Mouse (Mus musculus): ENCODE measurements around the gene Rac2. TPM values are rescaled to one million over a fixed set of nuclear protein-coding genes. Genes with fewer than 3 reads are reported as not detected.

Gene Rac2
- polyA plus RNA-seq (2012; rRNA removed), result 145 and 187 TPM in 2 replicates

- Histone ChIP-seq H3K4me3 (replicated peaks; ENCODE audit: extremely low read depth, low read depth, low read length) (peak within 1 kb of the TSS; percentile 61), H3K4me1 (ENCODE audit: control insufficient read depth, insufficient read depth, low read length) (peaks cover 2% of the 10 kb centered on the region; the same call in 1 of the 2 replicates)
- 45% methylated on average over 8 of the region's 8 CpGs for WGBS
- peak; percentile 35 for DNase-seq
- TF ChIP-seq POLR2A (IDR thresholded peaks at IDR 0.05; ENCODE audit: borderline replicate concordance, extremely low read depth, low read depth, low read length) (peak; percentile 36; the same call in 1 of the 2 replicates), CTCF (IDR thresholded peaks at IDR 0.05; ENCODE audit: insufficient read depth, low read length) (no peak)
Observed at GRCm38 (mm10) chr15:78572658-78573397, at the start of gene Rac2. Gene Rac2, minus strand, starts transcription at chr15:78572783.

DNA sequence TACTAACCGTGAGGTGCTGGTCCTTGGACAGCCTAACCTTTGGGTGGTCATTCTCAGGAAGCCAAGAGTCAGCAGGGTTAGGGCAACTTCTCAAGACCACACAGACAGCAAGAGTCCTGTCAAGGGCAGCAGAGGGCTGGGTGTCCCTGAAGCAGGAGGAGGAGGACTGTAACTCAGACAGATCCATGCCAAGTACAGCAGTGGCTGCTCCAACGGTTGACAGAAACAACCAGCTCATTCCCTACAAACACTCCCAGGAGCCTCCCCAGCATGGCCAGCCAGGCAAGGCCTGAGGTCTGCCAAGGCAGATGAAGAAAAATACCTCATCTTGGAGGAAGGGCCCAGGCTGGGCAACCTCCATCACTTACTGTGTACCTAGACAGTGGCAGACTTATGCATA is 44.4 kb upstream of the Rac2 start:
- Histone ChIP-seq H3K4me3 (replicated peaks; ENCODE audit: extremely low read depth, low read depth, low read length) (no peak overlapping the region), H3K4me1 (ENCODE audit: control insufficient read depth, insufficient read depth, low read length) (no peaks in the 10 kb centered on the region)
- 81% methylated on average over 2 of the region's 2 CpGs for WGBS
- no peak for DNase-seq
- TF ChIP-seq POLR2A (IDR thresholded peaks at IDR 0.05; ENCODE audit: borderline replicate concordance, extremely low read depth, low read depth, low read length) (no peak), CTCF (IDR thresholded peaks at IDR 0.05; ENCODE audit: insufficient read depth, low read length) (no peak)

GRCm38 (mm10) chr15:78614536-78614935 is 42.0 kb upstream of the Rac2 start:
- no peak for DNase-seq

GRCm38 (mm10) chr15:78610705-78611462 is 38.3 kb upstream of the Rac2 start:
- no peaks in the 10 kb centered on the region for H3K4me1 ChIP-seq (ENCODE audit: control insufficient read depth, insufficient read depth, low read length)
- WGBS, result 56% methylated on average over 12 of the region's 12 CpGs
- no peak overlapping the region for H3K4me3 ChIP-seq (replicated peaks; ENCODE audit: extremely low read depth, low read depth, low read length)
- TF ChIP-seq CTCF (IDR thresholded peaks at IDR 0.05; ENCODE audit: insufficient read depth, low read length) (no peak), POLR2A (IDR thresholded peaks at IDR 0.05; ENCODE audit: borderline replicate concordance, extremely low read depth, low read depth, low read length) (no peak)
- DNase-seq, result no peak

More at GRCm38 (mm10) chr15:78614536-78614935, 42.0 kb upstream of the Rac2 start:
- Histone ChIP-seq H3K4me3 (replicated peaks; ENCODE audit: extremely low read depth, low read depth, low read length) (no peak overlapping the region), H3K4me1 (ENCODE audit: control insufficient read depth, insufficient read depth, low read length) (no peaks in the 10 kb centered on the region)
- TF ChIP-seq POLR2A (IDR thresholded peaks at IDR 0.05; ENCODE audit: borderline replicate concordance, extremely low read depth, low read depth, low read length) (no peak), CTCF (IDR thresholded peaks at IDR 0.05; ENCODE audit: insufficient read depth, low read length) (no peak)
- 77% methylated on average over 7 of the region's 7 CpGs for WGBS

DNA sequence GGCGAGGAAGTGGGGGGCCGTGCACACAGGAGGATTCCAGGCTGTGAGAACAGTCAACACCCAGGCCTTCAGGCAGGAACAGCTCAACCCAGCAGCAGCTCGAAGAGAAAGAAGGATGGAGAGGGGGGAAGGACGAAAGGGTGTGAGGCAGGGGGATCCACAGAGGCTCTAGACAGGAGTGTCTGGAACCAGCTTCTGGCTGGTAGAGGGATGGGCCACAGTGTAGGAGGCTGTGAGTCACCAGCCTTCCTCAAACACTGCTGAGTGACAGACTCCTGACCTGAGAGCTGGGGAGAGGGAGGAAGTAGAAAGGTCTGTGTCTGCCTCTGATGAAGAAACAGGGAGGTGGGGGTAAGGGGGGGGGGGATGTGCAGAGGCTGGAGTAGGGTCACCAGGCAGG is 34.9 kb upstream of the Rac2 start:
- no peak for DNase-seq
- 48% methylated on average over 4 of the region's 4 CpGs for WGBS
- Histone ChIP-seq H3K4me3 (replicated peaks; ENCODE audit: extremely low read depth, low read depth, low read length) (no peak overlapping the region), H3K4me1 (ENCODE audit: control insufficient read depth, insufficient read depth, low read length) (no peaks in the 10 kb centered on the region)
- TF ChIP-seq CTCF (IDR thresholded peaks at IDR 0.05; ENCODE audit: insufficient read depth, low read length) (no peak), POLR2A (IDR thresholded peaks at IDR 0.05; ENCODE audit: borderline replicate concordance, extremely low read depth, low read depth, low read length) (no peak)

DNA sequence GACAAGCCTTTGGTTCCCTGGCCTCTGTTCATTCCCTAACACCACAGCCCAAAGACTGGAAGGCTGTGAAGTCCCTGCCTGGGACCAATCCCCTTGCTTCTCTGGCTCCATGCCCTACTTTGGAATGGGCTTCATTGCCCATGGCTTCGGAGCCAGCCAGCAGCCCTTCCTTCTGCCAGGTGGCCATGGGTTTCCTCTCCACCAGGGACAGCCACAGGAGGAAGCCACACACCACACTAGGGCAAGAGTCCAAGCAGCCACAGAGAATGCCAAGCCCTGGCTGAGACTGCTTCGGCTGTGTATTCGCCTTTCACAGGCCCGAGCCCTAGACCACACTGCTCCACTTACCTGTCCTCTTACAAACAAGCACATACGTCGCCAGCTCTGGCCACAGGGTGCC is 33.5 kb upstream of the Rac2 start:
- H3K4me1 ChIP-seq (ENCODE audit: control insufficient read depth, insufficient read depth, low read length), result no peaks in the 10 kb centered on the region
- no peak for DNase-seq
- no peak overlapping the region for H3K4me3 ChIP-seq (replicated peaks; ENCODE audit: extremely low read depth, low read depth, low read length)
- no peak for TF ChIP-seq CTCF (IDR thresholded peaks at IDR 0.05; ENCODE audit: insufficient read depth, low read length)
- no peak for TF ChIP-seq POLR2A (IDR thresholded peaks at IDR 0.05; ENCODE audit: borderline replicate concordance, extremely low read depth, low read depth, low read length)
- 65% methylated on average over 6 of the region's 6 CpGs for WGBS

GRCm38 (mm10) chr15:78605371-78605791 is 32.8 kb upstream of the Rac2 start:
- H3K4me1 ChIP-seq (ENCODE audit: control insufficient read depth, insufficient read depth, low read length), result no peaks in the 10 kb centered on the region
- no peak for DNase-seq
- 40% methylated on average over 3 of the region's 3 CpGs for WGBS
- H3K4me3 ChIP-seq (replicated peaks; ENCODE audit: extremely low read depth, low read depth, low read length), result no peak overlapping the region
- TF ChIP-seq CTCF (IDR thresholded peaks at IDR 0.05; ENCODE audit: insufficient read depth, low read length), result no peak
- no peak for TF ChIP-seq POLR2A (IDR thresholded peaks at IDR 0.05; ENCODE audit: borderline replicate concordance, extremely low read depth, low read depth, low read length)

GRCm38 (mm10) chr15:78604255-78604654 is 31.7 kb upstream of the Rac2 start:
- H3K4me1 ChIP-seq (ENCODE audit: control insufficient read depth, insufficient read depth, low read length), result no peaks in the 10 kb centered on the region
- WGBS, result 55% methylated on average over 6 of the region's 6 CpGs
- no peak for TF ChIP-seq CTCF (IDR thresholded peaks at IDR 0.05; ENCODE audit: insufficient read depth, low read length)
- TF ChIP-seq POLR2A (IDR thresholded peaks at IDR 0.05; ENCODE audit: borderline replicate concordance, extremely low read depth, low read depth, low read length), result no peak
- no peak for DNase-seq
- no peak overlapping the region for H3K4me3 ChIP-seq (replicated peaks; ENCODE audit: extremely low read depth, low read depth, low read length)

DNA sequence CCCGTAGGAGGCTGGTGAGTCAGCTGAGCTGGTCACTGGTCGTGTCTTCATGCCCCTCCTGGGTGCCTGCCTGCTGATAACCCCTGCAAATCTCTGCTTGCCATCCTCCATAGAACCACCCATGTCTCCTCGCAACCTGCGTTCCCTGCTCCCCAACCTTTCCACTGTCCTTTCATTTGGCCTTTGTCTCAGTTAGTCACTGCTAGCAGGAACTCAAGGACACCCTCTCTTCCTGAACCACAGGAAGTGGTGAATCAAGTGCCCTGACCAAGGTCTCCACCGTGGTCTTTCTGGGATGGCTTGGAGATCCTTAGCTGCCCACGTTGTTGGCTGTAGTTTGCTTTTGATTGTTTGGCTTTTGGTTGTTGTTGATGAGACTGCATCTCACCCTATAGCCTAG is 28.6 kb upstream of the Rac2 start:
- 64% methylated on average over 6 of the region's 6 CpGs for WGBS
- Histone ChIP-seq H3K4me1 (ENCODE audit: control insufficient read depth, insufficient read depth, low read length) (peaks cover 2% of the 10 kb centered on the region; the same call in 1 of the 2 replicates), H3K4me3 (replicated peaks; ENCODE audit: extremely low read depth, low read depth, low read length) (no peak overlapping the region)
- no peak for TF ChIP-seq CTCF (IDR thresholded peaks at IDR 0.05; ENCODE audit: insufficient read depth, low read length)
- no peak for TF ChIP-seq POLR2A (IDR thresholded peaks at IDR 0.05; ENCODE audit: borderline replicate concordance, extremely low read depth, low read depth, low read length)
- no peak for DNase-seq
